Mouse (Mus musculus): ENCODE results near the gene C1rl.
"Not testable (repeated sequence)": the region's sequence is repeated elsewhere in the genome, so short reads cannot be mapped to it uniquely, and the experiment has no call there.

DNA sequence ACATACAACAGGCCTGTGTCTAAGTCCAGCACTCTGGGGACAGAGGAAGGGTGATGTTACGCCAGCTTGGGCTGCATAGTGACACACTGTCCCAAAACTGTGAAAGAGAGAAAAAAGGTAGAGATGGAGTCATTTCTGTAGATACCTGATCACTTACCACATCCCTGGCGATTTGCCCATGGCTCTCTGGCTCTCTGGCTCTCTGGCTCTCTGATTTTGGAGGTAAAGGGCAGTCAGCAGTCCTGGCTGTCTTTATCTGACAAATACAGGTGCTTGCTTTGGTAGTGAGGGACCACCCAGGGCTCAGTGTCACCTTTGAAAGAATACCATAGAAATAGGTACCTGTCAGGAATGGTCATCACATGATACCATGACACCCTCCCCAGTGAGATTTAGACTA is 48.3 kb downstream of the C1rl start:
- not testable (repeated sequence) for TF ChIP-seq TCF12 (IDR thresholded peaks at IDR 0.05; ENCODE audit: insufficient read depth, poor library complexity, severe bottlenecking); POLR2A (IDR thresholded peaks at IDR 0.05; ENCODE audit: insufficient read length, low read depth); MAX (IDR thresholded peaks at IDR 0.05; ENCODE audit: low read depth); MYOG (IDR thresholded peaks at IDR 0.05; ENCODE audit: control insufficient read depth in 1 of 3, insufficient read depth in 1 of 3, insufficient read length in 2 of 3, low read depth in 2 of 3); MYOD1 (IDR thresholded peaks at IDR 0.05; ENCODE audit: control insufficient read depth in 1 of 3, insufficient read length in 2 of 3, low read depth in 2 of 3); USF1 (IDR thresholded peaks at IDR 0.05; ENCODE audit: low read depth); E2F4 (IDR thresholded peaks at IDR 0.05; ENCODE audit: insufficient read depth); POLR2AphosphoS2 (IDR thresholded peaks at IDR 0.05; ENCODE audit: insufficient read length, low read depth); SRF (IDR thresholded peaks at IDR 0.05; ENCODE audit: control insufficient read depth, insufficient read length, low read depth)
